Mouse (Mus musculus) kidney, adult 9 months (tissue): ENCODE measurements around the gene Fam162a.
A peak's percentile ranks its signal among the peaks of the same experiment; 100 is the strongest.
"Not testable (repeated sequence)": the region's sequence is repeated elsewhere in the genome, so short reads cannot be mapped to it uniquely, and the experiment has no call there.

Source experiments
- DNase-seq: peaks from one replicate; pipeline ENCODE4 v3.0.0; 2022

The Fam162a gene

GRCm38 (mm10) chr16:36071450-36072379 is at the start of gene Fam162a, which contains the start of gene Ccdc58:
Fam162a (minus strand) TSS chr16:36071594.
Ccdc58 (plus strand) TSS chr16:36071685.
- peak; percentile 94 for DNase-seq

GRCm38 (mm10) chr16:36115751-36116150 is 44.4 kb upstream of the Fam162a start:
- DNase-seq = peak; percentile 25

- DNase-seq = not testable (repeated sequence)
Observed at GRCm38 (mm10) chr16:36111486-36111885, 40.1 kb upstream of the Fam162a start.

- DNase-seq = no peak
Observed at GRCm38 (mm10) chr16:36102211-36102610, 30.8 kb upstream of the Fam162a start.

- DNase-seq = no peak
Observed at GRCm38 (mm10) chr16:36101526-36101925, 30.1 kb upstream of the Fam162a start.

- DNase-seq = not testable (repeated sequence)
Observed at GRCm38 (mm10) chr16:36097813-36098499, 26.6 kb upstream of the Fam162a start.

GRCm38 (mm10) chr16:36094079-36094478 is 22.7 kb upstream of the Fam162a start:
- no peak for DNase-seq

GRCm38 (mm10) chr16:36090785-36091509 is 19.6 kb upstream of the Fam162a start:
- no peak for DNase-seq

GRCm38 (mm10) chr16:36089850-36090616 is 18.6 kb upstream of the Fam162a start:
- DNase-seq = peak; percentile 80

GRCm38 (mm10) chr16:36089065-36089464 is 17.7 kb upstream of the Fam162a start:
- DNase-seq = peak; percentile 51

- DNase-seq = peak; percentile 66
Observed at GRCm38 (mm10) chr16:36087846-36088245, 16.5 kb upstream of the Fam162a start.

GRCm38 (mm10) chr16:36079916-36080315 is 8.5 kb upstream of the Fam162a start:
- DNase-seq = no peak

- no peak for DNase-seq
Observed at GRCm38 (mm10) chr16:36074772-36075171, 3.4 kb upstream of the Fam162a start.

GRCm38 (mm10) chr16:36072410-36073011 is 1.1 kb upstream of the Fam162a start:
- DNase-seq = no peak

- DNase-seq = no peak
Observed at GRCm38 (mm10) chr16:36071071-36071449, 334 bp downstream of the Fam162a start.

- DNase-seq = peak; percentile 22
Observed at GRCm38 (mm10) chr16:36069819-36070575, 1.4 kb downstream of the Fam162a start.

GRCm38 (mm10) chr16:36068356-36068755 is 3.0 kb downstream of the Fam162a start:
- no peak for DNase-seq

GRCm38 (mm10) chr16:36067694-36068093 is 3.7 kb downstream of the Fam162a start:
- DNase-seq = no peak

GRCm38 (mm10) chr16:36064904-36065303 is 6.5 kb downstream of the Fam162a start:
- DNase-seq = no peak

GRCm38 (mm10) chr16:36063315-36063714 is 8.1 kb downstream of the Fam162a start:
- no peak for DNase-seq

- DNase-seq = not testable (repeated sequence)
Observed at GRCm38 (mm10) chr16:36062534-36062933, 8.9 kb downstream of the Fam162a start.
